Mouse (Mus musculus) hindbrain, embryonic 11.5 days (tissue): ENCODE results near the gene Hint1. TPM values are rescaled to one million over a fixed set of nuclear protein-coding genes. Genes with fewer than 3 reads are reported as not detected.

Experiments used
- ATAC-seq: fragments of 200-750 bp; cut with Nextera tagmentation; 2 replicates; pipeline ENCODE4 v1.8.0; 2017; ENCODE audit warnings: mild to moderate bottlenecking, moderate TSS enrichment, moderate library complexity; ENCODE audit not compliant: low FRiP score
- DNase-seq: peaks from one replicate; pipeline ENCODE4 v3.0.0-alpha.2; 2015; ENCODE audit warnings: low spot score
- H3K27ac ChIP-seq: fragments of 300-500 bp; sonication (generic); 2 replicates; pipeline ENCODE4 v1.5.1; 2014; ENCODE audit warnings: mild to moderate bottlenecking, low read depth, low read length
- H3K27me3 ChIP-seq: fragments of 300-500 bp; sonication (generic); 2 replicates; pipeline ENCODE4 v1.6.1; 2014; ENCODE audit warnings: mild to moderate bottlenecking, low read length, moderate library complexity, mixed read lengths; ENCODE audit not compliant: control insufficient read depth, insufficient read depth
- H3K36me3 ChIP-seq: fragments of 300-500 bp; sonication (generic); 2 replicates; pipeline ENCODE4 v1.6.1; 2014; ENCODE audit warnings: mild to moderate bottlenecking, low read length, moderate library complexity, mixed read lengths; ENCODE audit not compliant: control insufficient read depth, insufficient read depth
- H3K4me1 ChIP-seq: fragments of 300-500 bp; sonication (generic); replicated peaks from 2 replicates; pipeline ENCODE4 v1.6.1; 2014; ENCODE audit warnings: low read length, mixed read lengths; ENCODE audit not compliant: control insufficient read depth, insufficient read depth
- H3K4me2 ChIP-seq: fragments of 300-500 bp; sonication (generic); replicated peaks from 2 replicates; pipeline ENCODE4 v1.6.1; 2014; ENCODE audit warnings: mild to moderate bottlenecking, low read depth, low read length
- H3K4me3 ChIP-seq: fragments of 300-500 bp; sonication (generic); 2 replicates; pipeline ENCODE4 v1.5.1; 2014; ENCODE audit warnings: low read depth, low read length
- H3K9ac ChIP-seq: fragments of 300-500 bp; sonication (generic); 2 replicates; pipeline ENCODE4 v1.6.1; 2014; ENCODE audit warnings: low read depth, low read length
- H3K9me3 ChIP-seq: fragments of 300-500 bp; sonication (generic); 2 replicates; pipeline ENCODE4 v1.6.1; 2016; ENCODE audit warnings: low read length; ENCODE audit not compliant: control insufficient read depth
- WGBS: fragments of 180-500 bp; shearing (Covaris S2); extraction: QIAGEN DNeasy Blood & Tissue Kit; methylation state at CpG from one replicate; pipeline ENCODE4 v1.1.7; 2014; 5-methylcytosine and 5-hydroxymethylcytosine counted together
- polyA plus RNA-seq: library from polyadenylated mRNA; unstranded; fragments of >200 nt; fragmentation: Nextera tagmentation; extraction: Ambion mirVana; gene quantifications from 2 replicates; pipeline ENCODE4 v1.2.1, GENCODE M21; 2014

Hint1 gene
- polyA plus RNA-seq, 1 experiment from 2014 or later: 669 TPM

DNA sequence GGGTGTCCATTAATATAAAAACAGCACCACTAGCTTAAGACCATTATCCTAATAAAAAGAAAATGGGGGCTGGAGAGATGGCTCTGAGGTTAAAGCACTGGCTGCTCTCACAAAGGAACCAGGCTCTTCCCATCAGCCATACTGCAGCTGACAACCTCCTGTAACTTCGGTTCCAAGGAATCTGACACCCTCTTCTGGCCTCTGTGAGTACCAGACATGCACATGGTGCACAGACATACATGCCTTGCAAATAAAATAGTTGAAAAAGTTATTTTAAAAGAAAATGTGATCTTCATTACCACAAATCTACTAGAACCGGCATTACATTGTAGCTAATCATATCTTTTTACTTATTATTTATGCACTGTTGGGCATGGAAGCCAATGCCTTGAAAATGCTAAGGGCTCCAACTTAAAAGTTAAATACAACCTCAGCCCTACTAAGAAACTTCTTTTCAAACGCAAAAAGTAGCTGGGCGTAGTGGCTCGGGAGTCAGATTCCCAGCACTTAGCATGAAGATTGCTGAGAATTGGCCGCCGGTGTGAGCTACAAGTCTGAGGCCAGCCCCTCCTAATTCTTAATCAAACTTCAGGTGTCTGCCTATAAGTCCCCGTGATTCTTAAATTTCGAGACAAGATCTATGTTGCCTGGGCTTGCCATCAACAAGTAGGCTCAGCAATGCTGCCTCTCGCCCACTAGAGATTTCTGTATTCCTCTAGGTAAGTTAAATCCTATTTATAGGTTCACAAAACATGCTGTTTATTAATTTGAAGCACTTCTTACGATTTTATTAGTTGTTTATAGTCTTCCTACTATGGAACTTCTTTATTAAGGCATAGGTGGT is 6.6 kb upstream of the Hint1 start:
- ATAC-seq: no peak
- peak; percentile 42 for DNase-seq
- no peaks in the 10 kb centered on the region for H3K9me3 ChIP-seq
- H3K27ac ChIP-seq: no peak overlapping the region
- H3K27me3 ChIP-seq: no peaks in the 10 kb centered on the region
- no peaks in the 10 kb centered on the region for H3K4me1 ChIP-seq
- peak overlapping the region; percentile 72 for H3K4me2 ChIP-seq
- H3K4me3 ChIP-seq: peak overlapping the region; percentile 53
- H3K9ac ChIP-seq: peak overlapping the region; percentile 61; the same call in 1 of the 2 replicates
- no peaks in the 10 kb centered on the region for H3K36me3 ChIP-seq
- 29% methylated on average over 11 of the region's 11 CpGs for WGBS

DNA sequence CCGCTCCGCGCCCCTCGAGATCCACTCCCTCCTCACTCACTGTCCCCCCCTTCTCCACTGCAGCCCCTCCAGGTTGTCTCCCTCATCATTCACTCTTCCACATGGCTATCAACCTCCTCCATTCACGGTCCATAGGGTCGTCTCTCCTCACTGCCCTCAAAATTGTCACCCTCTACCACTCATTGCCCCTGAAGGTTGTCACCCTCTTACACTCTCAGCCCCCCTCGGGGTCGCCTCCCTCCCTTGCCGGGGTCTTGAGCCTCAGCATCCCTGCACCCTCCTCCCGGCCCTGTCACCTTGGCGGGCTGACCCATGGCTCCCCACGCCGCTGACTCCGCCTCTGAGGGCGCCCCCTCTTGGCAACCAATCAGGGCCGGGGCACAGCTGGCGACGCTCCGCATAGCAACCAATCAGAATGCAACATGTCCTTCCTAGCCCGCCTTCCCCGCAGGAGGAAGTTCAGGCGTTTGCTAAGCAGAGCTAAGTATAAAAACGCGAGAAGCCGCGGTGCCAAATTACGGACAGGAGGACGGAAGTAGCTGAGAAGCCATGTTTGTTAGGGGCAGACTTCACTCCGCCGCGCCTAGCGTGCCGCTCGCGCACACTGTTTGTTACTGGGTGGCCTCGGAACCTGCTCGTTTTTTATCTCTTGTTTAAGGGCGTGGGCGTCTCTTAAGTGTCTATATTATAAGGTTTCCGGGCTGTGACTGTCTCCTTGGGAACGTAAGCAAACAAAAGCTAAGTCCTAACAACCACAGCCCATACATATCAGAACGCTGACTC is 5.7 kb upstream of the Hint1 start, which contains the start of gene Lyrm7:
Gene Lyrm7 (minus strand): TSS at position 661 of the 783 bp plus-strand sequence.
- no peaks in the 10 kb centered on the region for H3K27me3 ChIP-seq
- no peaks in the 10 kb centered on the region for H3K9me3 ChIP-seq
- ATAC-seq (peak; percentile 96), DNase-seq (peak; percentile 96)
- H3K36me3 ChIP-seq: no peaks in the 10 kb centered on the region
- peak within 1 kb of the TSS; percentile 53 for H3K4me3 ChIP-seq
- peak within 1 kb of the TSS; percentile 72 for H3K4me2 ChIP-seq
- no peaks in the 10 kb centered on the region for H3K4me1 ChIP-seq
- H3K9ac ChIP-seq: peak within 1 kb of the TSS; percentile 61
- WGBS: under 1% methylated on average over 42 of the region's 42 CpGs
- H3K27ac ChIP-seq: peak within 1 kb of the TSS; percentile 82

DNA sequence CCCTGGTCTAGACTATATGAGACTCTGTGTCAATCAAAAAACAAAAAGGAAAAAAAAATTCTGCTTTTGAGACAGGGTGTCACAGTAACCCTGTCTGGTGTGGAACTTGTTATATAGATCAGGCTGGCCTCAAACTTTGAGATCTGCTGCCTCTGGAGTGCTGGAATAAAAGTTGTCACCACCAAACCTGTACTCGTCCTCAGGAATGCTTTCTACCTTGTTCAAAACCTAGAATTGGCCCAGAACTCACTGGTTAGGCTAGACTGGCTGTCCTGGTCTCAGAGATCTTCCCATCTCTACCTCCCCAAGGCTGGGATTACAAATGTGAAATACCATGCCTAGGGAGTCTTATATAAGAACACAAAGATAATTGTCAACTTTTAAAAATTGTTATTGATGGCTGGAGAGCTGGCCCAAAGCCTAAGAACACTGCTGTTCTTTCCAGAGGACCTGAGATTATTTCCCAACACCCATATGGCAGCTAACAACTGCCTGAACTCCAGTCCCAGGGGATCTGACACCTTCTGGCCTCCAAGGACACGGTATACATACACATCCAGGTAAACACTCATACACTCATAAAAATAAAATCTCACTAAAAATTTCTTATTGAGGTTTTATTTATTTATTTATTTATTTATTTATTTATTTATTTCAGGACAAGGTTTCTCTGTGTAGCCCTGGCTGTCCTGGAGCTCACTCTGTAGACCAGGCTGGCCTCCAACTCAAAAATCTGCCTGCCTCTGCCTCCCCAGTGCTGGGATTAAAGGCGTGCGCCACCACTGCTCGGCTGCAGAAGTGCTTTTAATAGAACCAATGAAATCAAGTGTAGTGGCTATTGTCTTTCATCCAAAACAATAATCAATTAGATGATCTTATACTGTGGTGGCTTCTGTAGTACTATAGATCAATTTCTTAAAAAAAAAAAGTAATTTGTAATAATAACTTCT is 4.4 kb upstream of the Hint1 start:
- Histone ChIP-seq H3K27ac (no peak overlapping the region), H3K4me2 (0 out of 2 replicates have a peak overlapping the region, but pooled peaks have one; percentile 50)
- 89% methylated on average over 5 of the region's 5 CpGs for WGBS

DNA sequence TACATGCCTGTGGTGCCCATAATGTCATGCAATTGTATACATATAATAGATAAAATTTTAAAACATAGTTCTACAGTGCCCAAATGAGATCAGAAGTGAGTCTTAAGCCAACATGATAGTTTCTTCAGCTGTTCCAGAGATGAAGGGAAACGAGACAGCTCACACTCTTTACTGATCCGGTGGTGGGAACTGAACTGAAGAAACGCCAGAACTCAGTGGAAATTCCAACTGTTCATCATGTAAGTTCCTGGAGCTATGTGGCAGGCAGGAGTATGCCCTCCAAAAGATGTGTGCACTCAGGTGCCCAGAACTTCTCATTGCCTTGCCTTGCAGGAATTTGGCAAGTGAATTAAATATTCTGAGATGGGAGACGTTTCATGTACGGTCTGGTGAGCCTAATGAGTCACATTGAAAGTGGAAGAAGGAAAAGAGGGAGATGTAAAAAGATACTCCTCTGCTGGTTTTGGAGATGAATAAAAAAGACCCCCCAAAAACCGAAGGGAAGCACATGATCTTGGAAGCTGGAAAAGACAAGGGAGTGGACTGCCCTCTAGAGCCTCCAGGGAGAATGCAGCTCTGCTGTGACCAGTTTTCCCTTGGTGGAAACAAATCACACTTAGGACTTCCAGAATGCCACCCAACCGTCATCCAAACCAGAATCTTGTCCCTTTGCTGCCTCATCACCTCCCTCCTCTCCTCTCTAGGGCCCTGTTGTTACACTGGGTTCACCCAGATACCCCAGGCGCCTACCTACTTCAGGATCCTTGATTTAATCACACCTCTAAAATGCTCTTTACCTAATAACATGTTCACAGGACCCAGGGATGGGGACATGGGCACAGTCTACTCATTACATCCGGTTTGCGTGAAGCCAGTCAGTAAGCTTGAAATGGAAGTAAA is 3.3 kb upstream of the Hint1 start:
- 47% methylated on average over 10 of the region's 10 CpGs for whole genome bisulfite sequencing
- Histone ChIP-seq H3K4me2 (no peak overlapping the region), H3K9me3 (no peaks in the 10 kb centered on the region), H3K36me3 (no peaks in the 10 kb centered on the region), H3K27me3 (no peaks in the 10 kb centered on the region), H3K4me3 (no peak overlapping the region), H3K4me1 (0 out of 2 replicates have a peak, but pooled peaks cover 2% of the 10 kb centered on the region), H3K9ac (no peak overlapping the region), H3K27ac (no peak overlapping the region)
- DNase-seq: peak; percentile 68
- no peak for ATAC-seq

More for the DNA sequence above, 4.4 kb upstream of the Hint1 start:
- Histone ChIP-seq H3K9me3 (no peaks in the 10 kb centered on the region), H3K27me3 (no peaks in the 10 kb centered on the region), H3K4me3 (peak overlapping the region; percentile 53; the same call in 1 of the 2 replicates), H3K4me1 (no peaks in the 10 kb centered on the region), H3K36me3 (no peaks in the 10 kb centered on the region), H3K9ac (no peak overlapping the region)
- DNase-seq: no peak
- no peak for ATAC-seq

DNA sequence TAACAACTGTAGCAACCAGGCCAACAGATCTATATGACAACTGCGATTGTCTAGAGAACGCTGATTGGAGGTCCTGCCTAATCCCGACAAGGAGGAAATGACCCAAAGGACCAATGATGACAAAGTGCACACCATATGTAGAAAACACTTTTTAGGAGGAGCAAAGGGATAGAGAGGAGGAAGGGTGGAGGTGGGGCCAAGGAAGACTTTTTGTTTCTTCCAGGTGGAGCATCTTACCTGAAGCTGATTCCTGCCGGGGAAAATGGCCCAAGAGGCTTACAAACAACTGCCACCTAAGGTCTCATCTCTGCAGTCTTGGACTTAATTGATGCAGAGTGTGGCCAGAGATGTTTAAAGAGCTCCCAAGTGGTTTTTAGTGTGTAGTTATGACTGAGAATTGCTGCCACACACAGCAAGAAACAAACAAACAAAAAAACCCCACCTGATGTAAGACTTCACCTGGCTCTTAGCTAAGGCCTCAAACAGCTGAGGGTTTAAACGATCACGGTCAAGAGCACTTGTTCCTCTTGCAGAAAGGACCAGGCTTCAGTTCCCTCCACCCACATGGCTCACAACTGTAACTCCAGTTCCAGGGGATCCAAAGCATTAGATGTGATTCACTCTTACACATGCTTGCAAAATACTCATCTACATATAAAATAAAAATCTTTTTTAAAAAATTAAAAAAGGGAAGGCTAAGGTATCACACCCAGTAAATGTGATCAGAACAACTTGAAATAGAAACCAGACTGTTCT is 675 bp upstream of the Hint1 start:
- DNase-seq: no peak
- Histone ChIP-seq H3K27ac (peak overlapping the region; percentile 93; the same call in 1 of the 2 replicates), H3K4me2 (peak overlapping the region; percentile 54), H3K27me3 (no peaks in the 10 kb centered on the region), H3K4me3 (peak overlapping the region; percentile 95), H3K36me3 (peaks cover 3% of the 10 kb centered on the region; the same call in 1 of the 2 replicates), H3K4me1 (0 out of 2 replicates have a peak, but pooled peaks cover 2% of the 10 kb centered on the region), H3K9ac (no peak overlapping the region; the same call in 1 of the 2 replicates), H3K9me3 (no peaks in the 10 kb centered on the region)
- ATAC-seq: 0 out of 2 replicates have a peak, but pooled peaks have one; percentile 2
- 75% methylated on average over 6 of the region's 6 CpGs for WGBS

DNA sequence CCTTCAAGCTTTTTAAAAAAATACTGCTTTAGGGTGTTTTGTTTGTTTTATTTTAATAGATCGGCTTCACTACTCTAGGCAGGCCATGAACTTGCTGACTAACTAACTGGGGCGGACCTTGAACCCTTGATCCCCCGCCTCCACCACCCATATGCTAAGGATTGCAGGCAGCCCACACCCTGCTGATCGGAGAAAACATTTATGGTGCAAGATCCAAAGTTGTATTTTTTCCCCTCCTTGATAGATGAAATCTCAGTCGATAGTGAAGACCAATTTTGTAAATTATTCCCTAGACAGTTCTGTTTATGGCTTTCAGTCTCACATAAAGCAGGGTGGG is 834 bp downstream of the Hint1 start:
- 0 out of 2 replicates have a peak, but pooled peaks cover 2% of the 10 kb centered on the region for H3K4me1 ChIP-seq
- DNase-seq (no peak), ATAC-seq (0 out of 2 replicates have a peak, but pooled peaks have one; percentile 36)
- no peaks in the 10 kb centered on the region for H3K27me3 ChIP-seq
- peaks cover 10% of the 10 kb centered on the region for H3K36me3 ChIP-seq
- H3K4me3 ChIP-seq: peak overlapping the region; percentile 95
- WGBS: 3% methylated on average over 5 of the region's 5 CpGs
- peak overlapping the region; percentile 93; the same call in 1 of the 2 replicates for H3K27ac ChIP-seq
- no peaks in the 10 kb centered on the region for H3K9me3 ChIP-seq
- H3K4me2 ChIP-seq: peak overlapping the region; percentile 54
- peak overlapping the region; percentile 98 for H3K9ac ChIP-seq

DNA sequence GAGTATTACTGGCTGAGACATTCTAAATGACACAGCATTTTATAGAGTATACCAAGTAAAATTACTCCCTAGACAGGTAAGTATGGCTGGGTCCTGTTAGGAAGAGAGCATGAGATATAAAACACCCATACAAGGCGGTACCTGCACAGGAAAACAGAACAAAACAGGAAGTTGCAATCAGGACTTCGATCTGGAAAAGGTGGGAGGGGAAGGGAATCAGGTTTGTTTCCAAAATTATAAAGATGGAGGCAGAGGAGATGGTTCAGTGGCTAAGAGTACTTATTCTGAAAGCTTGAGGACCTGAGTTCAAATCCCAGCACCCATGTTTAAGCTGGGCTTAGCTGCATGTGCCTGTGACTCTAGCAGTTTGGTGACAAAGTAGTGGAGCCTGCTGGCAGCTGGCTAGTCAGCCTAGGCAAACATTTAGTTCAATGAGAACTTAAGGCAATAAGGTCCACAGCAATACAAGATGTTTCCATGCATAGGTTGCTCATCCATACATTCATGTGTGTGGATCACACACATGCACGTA is 1.8 kb downstream of the Hint1 start:
- Histone ChIP-seq H3K4me2 (peak overlapping the region; percentile 54), H3K9ac (no peak overlapping the region; the same call in 1 of the 2 replicates), H3K4me1 (0 out of 2 replicates have a peak, but pooled peaks cover 2% of the 10 kb centered on the region), H3K27me3 (no peaks in the 10 kb centered on the region), H3K4me3 (peak overlapping the region; percentile 95; the same call in 1 of the 2 replicates), H3K27ac (no peak overlapping the region), H3K9me3 (no peaks in the 10 kb centered on the region), H3K36me3 (peaks cover 10% of the 10 kb centered on the region)
- 91% methylated on average over 3 of the region's 3 CpGs for WGBS
- ATAC-seq (no peak), DNase-seq (no peak)
